Mouse (Mus musculus) stomach, embryonic 16.5 days (tissue): ENCODE measurements around the gene Sh3d21. TPM values are rescaled to one million over a fixed set of nuclear protein-coding genes. Genes with fewer than 3 reads are reported as not detected.

ENCODE experiments used
- ATAC-seq: fragments of 200-750 bp; cut with Nextera tagmentation; 2 replicates; pipeline ENCODE4 v1.8.0; 2017; ENCODE audit warnings: moderate number of reproducible peaks, moderate TSS enrichment; ENCODE audit not compliant: insufficient read depth, low FRiP score
- H3K27ac ChIP-seq: fragments of 300-500 bp; sonication (generic); 2 replicates; pipeline ENCODE4 v1.5.1; 2014; ENCODE audit warnings: low read length
- H3K27me3 ChIP-seq: fragments of 300-500 bp; sonication (generic); 2 replicates; pipeline ENCODE4 v1.6.1; 2014; ENCODE audit warnings: low read length, control low read depth, mixed read lengths; ENCODE audit not compliant: control insufficient read depth, insufficient read depth
- H3K36me3 ChIP-seq: fragments of 300-500 bp; sonication (generic); 2 replicates; pipeline ENCODE4 v1.6.1; 2014; ENCODE audit warnings: low read length; ENCODE audit not compliant: control insufficient read depth, insufficient read depth
- H3K4me1 ChIP-seq: fragments of 300-500 bp; sonication (generic); 2 replicates; pipeline ENCODE4 v1.6.1; 2014; ENCODE audit warnings: low read length, control low read depth, mixed read lengths; ENCODE audit not compliant: control insufficient read depth, insufficient read depth
- H3K4me2 ChIP-seq: fragments of 300-500 bp; sonication (generic); 2 replicates; pipeline ENCODE4 v1.6.1; 2014; ENCODE audit warnings: low read depth, low read length, mixed read lengths
- H3K4me3 ChIP-seq: fragments of 300-500 bp; sonication (generic); replicated peaks from 2 replicates; pipeline ENCODE4 v1.5.1; 2014; ENCODE audit warnings: mild to moderate bottlenecking, low read length
- H3K9ac ChIP-seq: fragments of 300-500 bp; sonication (generic); 2 replicates; pipeline ENCODE4 v1.6.1; 2014; ENCODE audit warnings: low read length
- H3K9me3 ChIP-seq: fragments of 300-500 bp; sonication (generic); replicated peaks from 2 replicates; pipeline ENCODE4 v1.6.1; 2016; ENCODE audit warnings: low read length, control low read depth; ENCODE audit not compliant: control insufficient read depth
- WGBS: fragments of 180-500 bp; shearing (Covaris S2); extraction: QIAGEN DNeasy Blood & Tissue Kit; methylation state at CpG from one replicate; pipeline ENCODE4 v1.1.7; 2014; 5-methylcytosine and 5-hydroxymethylcytosine counted together
- polyA plus RNA-seq: library from polyadenylated mRNA; unstranded; fragments of >200 nt; fragmentation: Nextera tagmentation; extraction: Ambion mirVana; gene quantifications from 2 replicates; pipeline ENCODE4 v1.2.1, GENCODE M21; 2015

The Sh3d21 gene
- polyA plus RNA-seq, 1 experiment from 2014 or later, result 7.3 TPM

DNA sequence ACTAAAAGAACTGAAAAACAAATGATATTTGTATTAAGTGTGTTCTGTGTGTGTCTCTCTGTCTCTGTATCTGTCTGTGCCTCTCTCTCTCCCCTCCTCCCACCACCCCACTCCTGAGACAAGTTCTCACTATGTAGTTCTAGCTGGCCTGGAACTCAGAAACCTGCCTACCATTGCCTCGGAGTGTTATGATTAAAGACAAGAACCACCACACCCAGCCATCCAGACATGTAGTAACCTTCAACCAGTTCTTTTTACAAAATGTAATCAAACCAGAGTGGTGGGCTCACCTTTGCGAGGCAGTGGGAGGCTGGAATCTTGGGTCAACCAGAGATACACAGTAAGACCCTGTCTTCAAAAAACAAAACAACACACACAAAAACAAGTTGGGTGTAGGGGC, 37.4 kb upstream of the Sh3d21 start:
- peak overlapping the region; percentile 85 for H3K9ac ChIP-seq
- peak overlapping the region; percentile 86 for H3K4me2 ChIP-seq
- H3K27me3 ChIP-seq, result no peaks in the 10 kb centered on the region
- H3K4me3 ChIP-seq, result peak overlapping the region; percentile 81
- H3K9me3 ChIP-seq, result no peaks in the 10 kb centered on the region
- H3K4me1 ChIP-seq, result peaks cover 28% of the 10 kb centered on the region
- 20% methylated on average over 2 of the region's 2 CpGs for WGBS
- ATAC-seq, result no peak
- no peaks in the 10 kb centered on the region for H3K36me3 ChIP-seq
- 0 out of 2 replicates have a peak overlapping the region, but pooled peaks have one; percentile 26 for H3K27ac ChIP-seq

DNA sequence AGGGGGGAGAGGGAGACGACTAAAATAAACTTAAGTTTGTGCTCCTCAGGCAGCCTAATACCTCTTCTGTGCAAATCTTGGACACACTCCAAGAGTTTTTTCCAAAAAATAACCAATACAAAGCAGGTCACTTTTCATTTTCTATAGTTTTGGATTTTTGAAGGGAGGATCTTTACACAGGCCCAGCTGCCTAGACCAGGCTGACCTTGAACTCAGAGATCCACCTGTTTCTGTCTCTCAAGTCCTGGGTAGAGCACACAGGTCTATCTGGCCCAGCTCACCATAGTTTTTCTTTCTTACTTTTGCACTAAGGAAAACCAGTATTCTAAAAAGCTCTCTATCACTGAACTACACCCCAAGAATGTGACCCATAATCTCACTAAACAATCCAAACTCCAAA, 36.7 kb upstream of the Sh3d21 start:
- 19% methylated on average over 1 of the region's 1 CpGs for WGBS
- Histone ChIP-seq H3K4me2 (peak overlapping the region; percentile 86), H3K9me3 (no peaks in the 10 kb centered on the region), H3K27me3 (no peaks in the 10 kb centered on the region), H3K4me3 (peak overlapping the region; percentile 81), H3K4me1 (peaks cover 28% of the 10 kb centered on the region), H3K36me3 (no peaks in the 10 kb centered on the region), H3K27ac (0 out of 2 replicates have a peak overlapping the region, but pooled peaks have one; percentile 26), H3K9ac (peak overlapping the region; percentile 37)
- no peak for ATAC-seq

DNA sequence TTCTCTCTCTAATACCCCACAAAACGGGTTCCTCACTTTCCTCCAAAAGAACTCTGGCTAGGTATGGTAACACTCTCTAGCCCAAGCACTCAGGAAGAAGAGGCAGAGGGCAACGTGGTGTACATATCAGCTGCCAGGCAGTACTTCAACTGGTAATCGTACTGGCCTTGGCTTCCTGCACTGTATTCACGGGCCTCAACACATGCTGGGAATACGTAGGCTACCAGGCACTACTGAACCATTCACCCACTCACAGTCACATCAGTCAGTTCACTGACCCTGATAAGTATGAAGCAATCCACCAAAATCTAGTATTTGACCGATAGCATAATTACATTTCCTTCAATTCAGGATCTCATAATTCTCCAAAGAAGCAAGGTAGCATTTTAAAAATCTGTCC, 36.3 kb upstream of the Sh3d21 start:
- 67% methylated on average over 6 of the region's 6 CpGs for WGBS
- ATAC-seq, result no peak
- H3K27me3 ChIP-seq, result no peaks in the 10 kb centered on the region
- peak overlapping the region; percentile 86 for H3K4me2 ChIP-seq
- no peaks in the 10 kb centered on the region for H3K9me3 ChIP-seq
- H3K9ac ChIP-seq, result no peak overlapping the region
- H3K4me3 ChIP-seq, result peak overlapping the region; percentile 81
- H3K4me1 ChIP-seq, result peaks cover 28% of the 10 kb centered on the region
- H3K27ac ChIP-seq, result no peak overlapping the region
- H3K36me3 ChIP-seq, result no peaks in the 10 kb centered on the region

DNA sequence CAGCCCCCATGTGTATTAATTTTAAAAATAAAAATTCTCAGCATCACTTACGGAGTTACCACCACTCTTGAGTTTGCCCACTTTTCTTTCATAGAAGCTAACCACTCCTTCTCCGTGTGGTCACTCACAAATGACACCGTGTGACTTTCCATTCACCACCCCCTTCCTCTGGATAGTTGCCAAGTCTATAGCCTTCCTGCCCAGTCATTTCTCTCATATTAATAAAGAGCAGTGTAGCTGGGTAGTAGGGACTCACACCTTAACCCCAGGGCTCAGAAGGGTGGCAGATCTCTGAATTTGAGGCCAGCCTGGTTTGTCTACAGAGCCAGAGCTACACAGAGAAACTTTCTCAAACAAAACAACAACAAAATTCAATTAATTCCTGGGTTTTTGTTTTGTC, 34.2 kb upstream of the Sh3d21 start:
- Histone ChIP-seq H3K4me1 (peaks cover 28% of the 10 kb centered on the region), H3K9ac (no peak overlapping the region), H3K4me2 (no peak overlapping the region), H3K9me3 (no peaks in the 10 kb centered on the region), H3K27ac (no peak overlapping the region), H3K4me3 (no peak overlapping the region), H3K27me3 (no peaks in the 10 kb centered on the region), H3K36me3 (0 out of 2 replicates have a peak, but pooled peaks cover 6% of the 10 kb centered on the region)
- WGBS, result 71% methylated on average over 3 of the region's 3 CpGs
- ATAC-seq, result no peak

DNA sequence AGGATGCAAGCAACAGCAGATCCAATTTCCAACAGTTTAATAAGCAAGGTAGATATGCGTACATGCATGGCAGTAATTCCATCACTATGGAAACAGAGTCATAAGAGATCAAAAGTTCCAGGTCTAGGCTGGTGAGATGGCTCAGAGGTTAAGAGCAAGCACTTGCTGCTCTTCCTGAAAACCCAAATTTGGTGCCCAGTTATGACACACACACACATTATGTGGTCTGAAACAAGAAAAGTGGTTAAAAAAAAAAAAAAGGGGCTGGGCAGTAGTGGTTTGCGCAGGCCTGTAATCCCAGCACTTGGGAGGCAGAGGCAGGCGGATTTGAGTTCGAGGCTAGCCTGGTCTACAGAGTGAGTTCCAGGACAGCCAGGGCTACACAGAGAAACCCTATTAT, 31.6 kb upstream of the Sh3d21 start:
- Histone ChIP-seq H3K4me1 (peaks cover 16% of the 10 kb centered on the region), H3K4me3 (no peak overlapping the region), H3K36me3 (peaks cover 6% of the 10 kb centered on the region; the same call in 1 of the 2 replicates), H3K4me2 (no peak overlapping the region), H3K9me3 (no peaks in the 10 kb centered on the region), H3K27ac (no peak overlapping the region), H3K27me3 (no peaks in the 10 kb centered on the region), H3K9ac (no peak overlapping the region)
- 88% methylated on average over 4 of the region's 4 CpGs for WGBS
- ATAC-seq, result no peak

DNA sequence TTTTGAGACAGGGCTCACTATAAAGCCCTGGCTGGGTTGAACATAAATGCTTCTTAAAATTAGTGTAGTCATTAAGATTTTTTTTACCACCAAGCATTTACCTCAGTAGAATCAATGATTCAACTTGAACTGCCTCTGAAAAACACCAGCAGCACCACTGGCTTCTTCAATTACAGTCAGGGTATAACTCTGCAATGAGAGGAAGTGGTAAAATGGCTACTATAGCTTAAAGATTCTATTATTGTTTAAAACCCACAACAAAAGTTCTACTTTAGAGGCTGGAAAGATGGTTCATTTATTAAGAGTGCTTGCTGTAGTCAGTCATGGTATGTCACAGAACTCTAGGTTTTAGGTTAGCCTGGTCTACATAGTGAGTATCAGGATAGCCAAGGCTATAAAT, 30.9 kb upstream of the Sh3d21 start:
- no peaks in the 10 kb centered on the region for H3K9me3 ChIP-seq
- H3K9ac ChIP-seq, result no peak overlapping the region
- H3K4me2 ChIP-seq, result no peak overlapping the region
- no peak overlapping the region for H3K27ac ChIP-seq
- H3K36me3 ChIP-seq, result peaks cover 6% of the 10 kb centered on the region; the same call in 1 of the 2 replicates
- no peak for ATAC-seq
- no peaks in the 10 kb centered on the region for H3K27me3 ChIP-seq
- peaks cover 11% of the 10 kb centered on the region for H3K4me1 ChIP-seq
- H3K4me3 ChIP-seq, result no peak overlapping the region

DNA sequence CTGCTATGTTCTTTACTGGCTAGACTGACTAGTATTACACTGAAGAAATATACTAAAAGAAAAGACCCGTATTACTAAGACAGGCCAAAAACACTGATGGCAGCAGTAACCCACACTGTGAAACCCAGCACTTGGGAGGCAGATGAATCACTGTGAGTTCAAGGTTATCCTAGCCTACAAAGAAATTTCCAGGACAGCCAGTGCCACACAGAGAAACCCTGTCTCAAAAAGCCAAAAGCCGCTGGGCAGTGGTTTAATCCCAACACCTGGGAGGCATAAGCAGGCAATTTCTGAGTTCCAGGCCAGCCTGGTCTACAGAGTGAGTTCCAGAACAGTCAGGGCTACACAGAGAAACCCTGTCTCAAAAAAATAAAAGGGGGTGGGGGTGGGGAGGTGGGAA, 27.3 kb upstream of the Sh3d21 start:
- H3K36me3 ChIP-seq, result peaks cover 6% of the 10 kb centered on the region
- ATAC-seq, result no peak
- 91% methylated on average over 2 of the region's 2 CpGs for WGBS
- H3K4me3 ChIP-seq, result no peak overlapping the region
- H3K4me2 ChIP-seq, result no peak overlapping the region
- H3K27me3 ChIP-seq, result no peaks in the 10 kb centered on the region
- H3K4me1 ChIP-seq, result no peaks in the 10 kb centered on the region
- H3K9ac ChIP-seq, result no peak overlapping the region
- no peak overlapping the region for H3K27ac ChIP-seq
- H3K9me3 ChIP-seq, result no peaks in the 10 kb centered on the region

DNA sequence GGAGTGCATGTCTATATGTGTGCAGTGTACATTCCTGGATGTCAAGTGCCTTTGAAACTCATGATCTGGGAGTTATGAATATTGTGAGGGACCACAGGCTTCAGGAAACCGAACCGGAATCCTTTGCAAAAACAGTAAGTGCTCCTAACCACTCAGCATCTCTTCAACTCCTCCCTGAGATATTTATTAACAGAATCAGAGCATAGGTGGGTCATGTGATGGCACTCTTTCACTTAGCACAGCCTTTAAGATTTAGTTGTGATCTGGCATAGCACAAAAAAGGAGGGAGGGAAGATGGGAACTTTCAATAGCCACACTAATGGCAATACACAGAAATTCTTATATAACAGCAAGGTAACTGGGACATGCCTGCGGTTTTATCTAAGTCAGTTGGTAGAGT, 23.8 kb upstream of the Sh3d21 start:
- no peak for ATAC-seq
- H3K4me1 ChIP-seq, result no peaks in the 10 kb centered on the region
- no peak overlapping the region for H3K9ac ChIP-seq
- no peaks in the 10 kb centered on the region for H3K27me3 ChIP-seq
- peaks cover 3% of the 10 kb centered on the region for H3K36me3 ChIP-seq
- no peak overlapping the region for H3K4me2 ChIP-seq
- H3K27ac ChIP-seq, result no peak overlapping the region
- H3K9me3 ChIP-seq, result no peaks in the 10 kb centered on the region
- WGBS, result 86% methylated on average over 3 of the region's 3 CpGs
- no peak overlapping the region for H3K4me3 ChIP-seq

DNA sequence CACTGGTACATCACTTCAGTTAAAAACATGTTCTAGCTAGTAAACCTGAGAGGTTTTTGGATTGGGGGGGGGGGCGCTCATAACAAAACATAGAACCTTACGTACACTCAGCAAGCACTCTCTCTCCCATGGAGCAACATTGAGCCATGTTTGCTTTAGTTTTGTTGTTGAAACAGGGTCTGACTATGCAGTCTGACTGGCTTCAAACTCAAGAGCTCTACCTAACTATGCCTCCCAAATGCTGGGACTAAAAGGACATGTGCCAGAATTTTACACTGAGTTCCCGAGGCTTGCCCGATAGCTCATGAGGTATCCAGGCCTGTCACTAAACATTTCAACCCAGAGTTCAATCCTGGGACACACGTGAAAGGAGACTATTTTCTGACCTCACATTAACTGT, 19.7 kb upstream of the Sh3d21 start:
- H3K4me1 ChIP-seq, result no peaks in the 10 kb centered on the region
- 75% methylated on average over 5 of the region's 5 CpGs for WGBS
- no peak overlapping the region for H3K27ac ChIP-seq
- peaks cover 23% of the 10 kb centered on the region for H3K36me3 ChIP-seq
- ATAC-seq, result no peak
- H3K9me3 ChIP-seq, result no peaks in the 10 kb centered on the region
- no peaks in the 10 kb centered on the region for H3K27me3 ChIP-seq
- H3K4me2 ChIP-seq, result no peak overlapping the region
- H3K4me3 ChIP-seq, result no peak overlapping the region
- H3K9ac ChIP-seq, result no peak overlapping the region
